Mouse (Mus musculus): ENCODE measurements around the gene Spata48. TPM values are rescaled to one million over a fixed set of nuclear protein-coding genes. Genes with fewer than 3 reads are reported as not detected.

Gene Spata48
- 0.11 and 0.29 TPM in 2 replicates for polyA plus RNA-seq (2015; fragmentation: Nextera tagmentation; extraction: Ambion mirVana)

DNA sequence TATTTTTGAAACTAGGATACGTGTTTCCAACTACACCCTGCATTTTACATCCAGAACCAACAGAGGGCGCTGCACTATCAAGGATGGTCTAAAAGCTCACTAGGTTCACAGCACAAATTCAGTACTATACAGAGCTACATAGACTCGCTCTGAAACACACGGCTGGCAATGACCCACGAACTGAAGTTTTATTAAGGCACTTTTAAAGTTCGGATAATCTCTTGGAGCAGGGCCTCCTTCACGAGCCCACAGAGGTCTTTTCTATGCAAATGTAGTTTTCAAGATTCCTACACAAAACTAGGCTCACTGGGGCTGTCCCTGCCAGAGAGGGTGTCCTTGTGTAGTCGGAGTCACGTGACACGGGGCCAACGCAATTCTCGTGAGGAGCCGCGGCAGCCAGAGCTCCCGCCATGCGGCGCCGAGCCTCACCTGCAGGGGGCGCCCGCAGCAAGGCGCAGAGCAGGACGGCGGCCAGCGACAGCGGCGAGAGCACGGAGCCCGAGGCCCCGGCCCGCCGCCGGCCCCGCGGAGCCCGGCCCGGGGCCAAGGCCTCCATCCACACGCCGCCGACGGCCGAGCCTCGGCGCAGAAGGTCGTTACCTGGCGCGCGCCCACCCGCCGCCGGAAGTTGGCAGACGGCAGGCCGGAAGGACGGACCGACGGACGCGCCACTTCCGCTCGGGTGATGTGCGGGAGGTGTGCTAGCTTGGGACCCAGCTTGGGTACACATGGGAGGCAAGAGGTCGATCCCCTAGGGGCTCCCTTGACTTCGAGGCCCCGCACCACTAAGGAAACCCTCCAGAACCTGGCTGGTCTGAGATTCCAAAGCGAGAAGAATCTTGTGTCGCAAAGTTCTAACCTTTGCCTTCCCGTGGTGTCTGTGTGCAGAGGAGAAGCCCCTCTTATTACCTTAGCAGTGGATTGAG, at the start of gene Spata48, which contains the start of gene Zpbp:
Spata48 (plus strand) TSS at position 460 of the 926 bp plus-strand sequence.
Zpbp (minus strand) TSS at position 774 of the 926 bp plus-strand sequence.
- 3% methylated on average over 42 of the region's 66 CpGs for WGBS
- Histone ChIP-seq H3K4me2 (ENCODE audit: low read length) (peak within 1 kb of the TSS; percentile 67), H3K4me1 (ENCODE audit: control insufficient read depth, insufficient read depth, low read depth, low read length) (no peaks in the 10 kb centered on the region), H3K9me3 (ENCODE audit: control insufficient read depth, low read length) (no peaks in the 10 kb centered on the region), H3K36me3 (ENCODE audit: control insufficient read depth, insufficient read depth, low read length) (no peaks in the 10 kb centered on the region), H3K9ac (ENCODE audit: low read depth, low read length) (peak within 1 kb of the TSS; percentile 74), H3K27me3 (replicated peaks; ENCODE audit: control insufficient read depth, insufficient read depth, low read length) (no peaks in the 10 kb centered on the region), H3K27ac (ENCODE audit: low read depth, low read length) (peak within 1 kb of the TSS; percentile 81), H3K4me3 (ENCODE audit: low read length) (peak within 1 kb of the TSS; percentile 63)
- peak; percentile 96 for ATAC-seq

DNA sequence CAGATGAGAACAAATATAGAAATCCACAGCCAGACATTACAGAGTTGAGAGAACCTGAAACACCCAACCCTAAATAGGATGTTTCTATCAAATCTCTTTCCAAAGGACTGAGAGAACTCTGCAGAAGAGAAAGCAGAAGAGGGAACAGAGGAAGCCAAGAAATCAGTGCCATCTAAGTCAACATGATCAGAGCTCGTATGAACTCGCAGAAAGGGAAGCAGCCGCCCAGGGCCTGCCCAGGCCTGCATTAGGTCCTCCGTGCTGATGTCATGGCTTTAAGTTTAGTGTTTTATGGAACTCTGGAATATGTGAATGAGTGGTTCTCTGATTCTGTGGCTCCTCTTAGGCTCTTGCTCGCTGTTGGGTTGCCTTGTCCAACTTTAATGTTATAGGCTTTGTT, 47.7 kb upstream of the Spata48 start:
- no peaks in the 10 kb centered on the region for H3K9me3 ChIP-seq (ENCODE audit: control insufficient read depth, low read length)
- WGBS = 78% methylated on average over 5 of the region's 5 CpGs

DNA sequence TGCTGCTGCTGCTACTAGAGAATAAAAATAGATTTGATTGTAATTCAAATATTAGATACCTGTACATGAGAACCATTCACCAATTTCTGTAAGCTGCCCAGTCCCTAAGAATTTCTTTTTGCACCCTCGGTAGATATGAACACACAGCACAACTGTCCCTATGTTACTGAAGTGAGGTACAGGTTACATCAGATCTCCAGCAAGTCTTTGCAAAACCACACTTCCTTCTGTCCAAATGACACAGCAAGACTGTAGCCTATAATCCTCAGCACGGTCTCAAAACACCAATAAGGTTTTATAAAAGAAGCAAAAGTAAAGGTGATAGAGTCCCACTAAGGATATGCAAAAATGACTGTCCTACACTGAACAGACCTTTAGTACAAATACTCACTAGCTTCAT, 44.5 kb upstream of the Spata48 start:
- Histone ChIP-seq H3K4me2 (ENCODE audit: low read length) (no peak overlapping the region), H3K9ac (ENCODE audit: low read depth, low read length) (no peak overlapping the region), H3K36me3 (ENCODE audit: control insufficient read depth, insufficient read depth, low read length) (no peaks in the 10 kb centered on the region), H3K27me3 (replicated peaks; ENCODE audit: control insufficient read depth, insufficient read depth, low read length) (no peaks in the 10 kb centered on the region), H3K9me3 (ENCODE audit: control insufficient read depth, low read length) (no peaks in the 10 kb centered on the region), H3K4me1 (ENCODE audit: control insufficient read depth, insufficient read depth, low read depth, low read length) (no peaks in the 10 kb centered on the region), H3K4me3 (ENCODE audit: low read length) (no peak overlapping the region), H3K27ac (ENCODE audit: low read depth, low read length) (no peak overlapping the region)
- 82% methylated on average over 2 of the region's 2 CpGs for WGBS
- ATAC-seq = no peak

More for the DNA sequence above, 47.7 kb upstream of the Spata48 start:
- no peak overlapping the region for H3K9ac ChIP-seq (ENCODE audit: low read depth, low read length)
- H3K4me3 ChIP-seq (ENCODE audit: low read length) = no peak overlapping the region
- H3K36me3 ChIP-seq (ENCODE audit: control insufficient read depth, insufficient read depth, low read length) = no peaks in the 10 kb centered on the region
- no peak overlapping the region for H3K4me2 ChIP-seq (ENCODE audit: low read length)
- no peak overlapping the region for H3K27ac ChIP-seq (ENCODE audit: low read depth, low read length)
- H3K4me1 ChIP-seq (ENCODE audit: control insufficient read depth, insufficient read depth, low read depth, low read length) = no peaks in the 10 kb centered on the region
- no peak for ATAC-seq
- no peaks in the 10 kb centered on the region for H3K27me3 ChIP-seq (replicated peaks; ENCODE audit: control insufficient read depth, insufficient read depth, low read length)

DNA sequence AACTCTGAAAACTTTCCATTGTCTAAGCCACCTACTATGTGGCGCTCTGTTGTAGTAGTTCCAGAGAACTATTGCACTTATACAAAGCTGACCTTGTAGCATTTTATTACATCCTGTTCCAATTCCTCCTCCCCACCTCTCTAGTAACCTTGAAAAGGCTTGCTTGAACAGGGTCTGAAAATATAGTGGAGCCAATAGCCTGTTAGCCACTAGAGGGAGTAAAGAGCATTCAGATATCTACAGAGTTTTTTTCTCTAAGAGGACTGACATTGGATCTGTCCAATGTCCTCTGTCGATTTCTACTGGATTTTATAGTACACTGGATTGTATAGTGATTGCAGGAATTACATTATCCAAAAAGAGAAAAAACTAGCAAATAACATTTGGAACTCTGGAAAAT, 6.9 kb upstream of the Spata48 start:
- no peak for ATAC-seq
- Histone ChIP-seq H3K27me3 (replicated peaks; ENCODE audit: control insufficient read depth, insufficient read depth, low read length) (no peaks in the 10 kb centered on the region), H3K4me1 (ENCODE audit: control insufficient read depth, insufficient read depth, low read depth, low read length) (no peaks in the 10 kb centered on the region), H3K27ac (ENCODE audit: low read depth, low read length) (no peak overlapping the region), H3K4me3 (ENCODE audit: low read length) (no peak overlapping the region), H3K36me3 (ENCODE audit: control insufficient read depth, insufficient read depth, low read length) (no peaks in the 10 kb centered on the region), H3K9ac (ENCODE audit: low read depth, low read length) (no peak overlapping the region), H3K9me3 (ENCODE audit: control insufficient read depth, low read length) (no peaks in the 10 kb centered on the region), H3K4me2 (ENCODE audit: low read length) (no peak overlapping the region)
- WGBS = 49% methylated on average over 2 of the region's 2 CpGs

DNA sequence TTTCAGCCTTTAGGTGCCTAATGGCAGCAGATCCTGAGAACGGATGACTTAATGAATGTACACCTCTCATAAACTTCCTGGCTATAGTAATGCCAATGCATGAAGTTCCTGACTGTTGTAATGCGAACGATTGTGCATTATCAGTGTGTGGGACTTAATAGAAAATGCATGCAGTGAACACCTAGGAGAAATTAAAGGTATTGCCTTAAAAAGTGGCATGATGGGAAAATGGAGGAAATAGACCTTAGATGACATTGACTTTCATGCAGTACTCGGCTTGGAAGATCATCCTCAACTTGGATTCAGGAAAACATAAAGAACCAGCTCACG, 632 bp downstream of the Spata48 start:
- 76% methylated on average over 5 of the region's 5 CpGs for WGBS
- ATAC-seq = no peak
- H3K4me3 ChIP-seq (ENCODE audit: low read length) = peak overlapping the region; percentile 63

DNA sequence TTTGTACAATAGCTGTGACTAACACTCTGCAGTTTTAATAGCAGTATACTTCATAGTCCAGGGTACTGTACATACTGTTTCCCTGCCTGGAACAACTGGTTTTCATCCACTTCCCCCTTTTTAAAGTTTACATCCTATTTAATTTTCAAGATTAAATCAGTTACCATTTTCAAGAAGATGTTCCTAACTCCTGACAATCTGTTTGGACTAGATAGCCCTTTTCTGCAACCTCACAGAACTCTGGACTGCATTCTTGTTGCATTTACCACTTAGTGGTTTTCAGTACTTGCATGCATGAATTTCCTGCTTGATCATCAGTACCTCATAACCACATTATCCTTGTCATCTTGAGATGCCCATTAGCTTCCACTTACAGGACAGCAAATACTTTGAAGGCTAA, 7.0 kb downstream of the Spata48 start:
- ATAC-seq = no peak
- no peak overlapping the region for H3K27ac ChIP-seq (ENCODE audit: low read depth, low read length)
- H3K27me3 ChIP-seq (replicated peaks; ENCODE audit: control insufficient read depth, insufficient read depth, low read length) = no peaks in the 10 kb centered on the region
- H3K36me3 ChIP-seq (ENCODE audit: control insufficient read depth, insufficient read depth, low read length) = no peaks in the 10 kb centered on the region
- H3K9me3 ChIP-seq (ENCODE audit: control insufficient read depth, low read length) = no peaks in the 10 kb centered on the region
- H3K4me2 ChIP-seq (ENCODE audit: low read length) = no peak overlapping the region
- no peaks in the 10 kb centered on the region for H3K4me1 ChIP-seq (ENCODE audit: control insufficient read depth, insufficient read depth, low read depth, low read length)
- no peak overlapping the region for H3K4me3 ChIP-seq (ENCODE audit: low read length)
- no peak overlapping the region for H3K9ac ChIP-seq (ENCODE audit: low read depth, low read length)

More for the DNA sequence above, 632 bp downstream of the Spata48 start:
- no peaks in the 10 kb centered on the region for H3K36me3 ChIP-seq (ENCODE audit: control insufficient read depth, insufficient read depth, low read length)
- no peaks in the 10 kb centered on the region for H3K9me3 ChIP-seq (ENCODE audit: control insufficient read depth, low read length)
- H3K4me2 ChIP-seq (ENCODE audit: low read length) = peak overlapping the region; percentile 67
- H3K9ac ChIP-seq (ENCODE audit: low read depth, low read length) = peak overlapping the region; percentile 74; the same call in 1 of the 2 replicates
- no peaks in the 10 kb centered on the region for H3K27me3 ChIP-seq (replicated peaks; ENCODE audit: control insufficient read depth, insufficient read depth, low read length)
- H3K27ac ChIP-seq (ENCODE audit: low read depth, low read length) = no peak overlapping the region; the same call in 1 of the 2 replicates
- no peaks in the 10 kb centered on the region for H3K4me1 ChIP-seq (ENCODE audit: control insufficient read depth, insufficient read depth, low read depth, low read length)

DNA sequence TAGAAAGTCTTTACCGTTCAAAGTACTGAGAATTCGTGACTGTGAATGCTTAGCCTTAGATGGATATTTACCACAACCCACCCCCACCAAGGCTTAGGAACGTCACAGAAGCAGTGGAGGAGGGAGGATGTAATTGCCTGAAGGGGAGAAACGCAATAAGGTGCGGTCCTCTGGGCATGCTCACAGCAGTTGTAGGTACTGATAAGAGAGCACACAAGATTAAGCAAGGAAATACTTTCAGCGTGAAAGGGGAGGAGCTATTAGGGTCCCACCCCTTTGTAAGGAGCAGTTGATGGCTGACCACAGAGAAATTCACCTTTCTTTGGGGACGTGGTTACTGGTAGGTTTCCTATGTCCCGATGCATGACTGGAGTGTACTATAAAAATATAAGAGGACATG, 22.5 kb downstream of the Spata48 start:
- H3K4me3 ChIP-seq (ENCODE audit: low read length) = no peak overlapping the region
- H3K36me3 ChIP-seq (ENCODE audit: control insufficient read depth, insufficient read depth, low read length) = no peaks in the 10 kb centered on the region
- no peaks in the 10 kb centered on the region for H3K4me1 ChIP-seq (ENCODE audit: control insufficient read depth, insufficient read depth, low read depth, low read length)
- 59% methylated on average over 8 of the region's 8 CpGs for WGBS
- H3K4me2 ChIP-seq (ENCODE audit: low read length) = no peak overlapping the region
- no peak for ATAC-seq
- H3K27me3 ChIP-seq (replicated peaks; ENCODE audit: control insufficient read depth, insufficient read depth, low read length) = no peaks in the 10 kb centered on the region
- H3K27ac ChIP-seq (ENCODE audit: low read depth, low read length) = no peak overlapping the region
- H3K9ac ChIP-seq (ENCODE audit: low read depth, low read length) = no peak overlapping the region
- no peaks in the 10 kb centered on the region for H3K9me3 ChIP-seq (ENCODE audit: control insufficient read depth, low read length)

DNA sequence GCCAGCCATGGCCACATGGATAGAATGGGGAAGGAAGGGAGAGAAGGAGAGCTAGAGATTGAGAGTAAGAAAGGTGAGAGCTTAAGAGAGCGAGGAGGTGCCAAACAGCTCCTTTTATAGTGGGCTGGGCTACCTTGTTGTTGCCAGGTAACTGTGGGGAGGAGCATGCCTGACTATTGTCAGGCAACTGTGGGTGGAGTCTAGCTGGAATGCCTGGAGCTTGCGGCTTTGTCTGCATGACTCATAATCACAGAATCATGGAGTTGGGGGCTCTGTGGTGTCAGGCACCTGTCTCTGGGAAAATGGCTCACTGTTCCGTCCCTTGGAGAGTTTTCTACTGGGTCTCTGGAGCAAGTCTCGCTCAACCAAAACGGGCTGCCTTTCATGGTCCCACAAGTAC, 30.1 kb downstream of the Spata48 start:
- no peak overlapping the region for H3K9ac ChIP-seq (ENCODE audit: low read depth, low read length)
- H3K9me3 ChIP-seq (ENCODE audit: control insufficient read depth, low read length) = no peaks in the 10 kb centered on the region
- WGBS = 71% methylated on average over 5 of the region's 5 CpGs
- no peak overlapping the region for H3K4me3 ChIP-seq (ENCODE audit: low read length)
- H3K27me3 ChIP-seq (replicated peaks; ENCODE audit: control insufficient read depth, insufficient read depth, low read length) = no peaks in the 10 kb centered on the region
- H3K4me2 ChIP-seq (ENCODE audit: low read length) = no peak overlapping the region
- no peak overlapping the region for H3K27ac ChIP-seq (ENCODE audit: low read depth, low read length)
- H3K36me3 ChIP-seq (ENCODE audit: control insufficient read depth, insufficient read depth, low read length) = no peaks in the 10 kb centered on the region
- ATAC-seq = no peak
- H3K4me1 ChIP-seq (ENCODE audit: control insufficient read depth, insufficient read depth, low read depth, low read length) = no peaks in the 10 kb centered on the region

DNA sequence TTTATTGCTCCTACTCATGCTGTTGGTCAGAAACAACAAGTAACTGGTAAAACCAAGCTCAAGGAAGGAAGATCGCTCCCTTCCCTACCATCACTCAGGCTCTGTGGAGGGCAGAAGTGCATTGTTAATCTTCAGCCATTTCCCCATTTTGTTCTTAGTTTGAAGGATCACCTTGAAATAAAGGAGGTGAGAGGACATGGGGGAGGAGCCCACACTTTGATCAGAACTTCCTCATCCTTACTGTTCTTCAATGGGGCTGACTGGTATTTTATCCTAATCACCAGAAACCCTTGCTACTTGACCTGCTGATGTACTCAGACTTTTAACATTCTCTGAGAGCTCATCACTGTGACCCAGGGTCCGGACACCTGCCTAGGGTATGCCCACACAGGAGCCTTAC, 33.8 kb downstream of the Spata48 start:
- WGBS = 95% methylated on average over 2 of the region's 2 CpGs
- ATAC-seq = no peak
- H3K27me3 ChIP-seq (replicated peaks; ENCODE audit: control insufficient read depth, insufficient read depth, low read length) = no peaks in the 10 kb centered on the region

More for the DNA sequence above, 33.8 kb downstream of the Spata48 start:
- H3K9ac ChIP-seq (ENCODE audit: low read depth, low read length) = no peak overlapping the region
- H3K4me1 ChIP-seq (ENCODE audit: control insufficient read depth, insufficient read depth, low read depth, low read length) = no peaks in the 10 kb centered on the region
- no peaks in the 10 kb centered on the region for H3K9me3 ChIP-seq (ENCODE audit: control insufficient read depth, low read length)
- H3K27ac ChIP-seq (ENCODE audit: low read depth, low read length) = no peak overlapping the region
- no peaks in the 10 kb centered on the region for H3K36me3 ChIP-seq (ENCODE audit: control insufficient read depth, insufficient read depth, low read length)
- no peak overlapping the region for H3K4me3 ChIP-seq (ENCODE audit: low read length)
- no peak overlapping the region for H3K4me2 ChIP-seq (ENCODE audit: low read length)

Data from hindbrain, embryonic 16.5 days (tissue).